Mouse (Mus musculus): ENCODE measurements around the gene Krt9.
"Not testable (repeated sequence)": the region's sequence is repeated elsewhere in the genome, so short reads cannot be mapped to it uniquely, and the experiment has no call there.

The Krt9 gene

GRCm38 (mm10) chr11:100192992-100193391 is at the start of gene Krt9:
Gene Krt9, minus strand, starts transcription at chr11:100193246.
- no peak for DNase-seq (ENCODE audit: low spot score in 2 of 2)

DNA sequence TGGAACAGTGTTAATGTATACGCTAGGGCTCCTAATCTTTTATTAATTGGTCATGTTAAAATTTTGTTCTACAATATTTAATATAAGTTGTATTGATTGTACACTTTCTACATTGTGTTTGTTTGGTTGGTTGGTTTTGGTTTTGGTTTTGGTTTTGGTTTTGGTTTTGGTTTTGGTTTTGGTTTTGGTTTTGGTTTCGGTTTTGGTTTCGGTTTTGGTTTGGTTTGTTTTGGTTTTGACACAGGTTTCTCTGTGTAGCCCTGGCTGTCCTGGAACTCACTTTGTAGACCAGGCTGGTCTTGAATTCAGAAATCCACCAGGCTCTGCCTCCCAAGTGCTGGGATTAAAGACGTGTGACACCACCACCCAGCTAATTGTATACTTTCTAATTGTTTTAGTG is 47.2 kb upstream of the Krt9 start:
- not testable (repeated sequence) for DNase-seq (ENCODE audit: low spot score in 2 of 2)

DNA sequence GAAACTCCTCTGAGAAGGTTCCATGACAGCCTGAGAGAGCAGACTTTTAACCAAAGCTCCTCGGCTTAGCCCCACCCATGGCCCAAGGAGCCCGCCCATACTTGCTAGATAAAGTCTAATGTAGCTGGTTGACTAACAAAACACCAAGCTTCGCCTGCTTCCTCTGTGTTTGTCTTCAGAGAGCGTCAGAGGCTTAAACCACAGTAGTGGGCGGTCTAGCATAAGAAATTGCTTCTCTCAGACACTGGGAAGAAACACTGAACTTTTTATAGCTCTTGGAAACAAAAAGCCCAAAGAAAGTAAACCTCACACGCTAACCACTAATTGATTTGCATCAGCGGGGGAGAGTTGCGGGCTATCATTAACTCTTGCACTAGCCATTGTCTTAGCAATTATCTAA is 28.7 kb upstream of the Krt9 start:
- DNase-seq (ENCODE audit: low spot score in 2 of 2) = no peak

- no peak for DNase-seq (ENCODE audit: low spot score in 2 of 2)
Measured at GRCm38 (mm10) chr11:100219304-100219703, 26.3 kb upstream of the Krt9 start.

GRCm38 (mm10) chr11:100208542-100208941 is 15.5 kb upstream of the Krt9 start:
- no peak for DNase-seq (ENCODE audit: low spot score in 2 of 2)

- DNase-seq (ENCODE audit: low spot score in 2 of 2) = no peak
Measured at GRCm38 (mm10) chr11:100207498-100207897, 14.5 kb upstream of the Krt9 start, which contains the start of gene Krt14. Gene Krt14, minus strand, starts transcription at chr11:100207548.

DNA sequence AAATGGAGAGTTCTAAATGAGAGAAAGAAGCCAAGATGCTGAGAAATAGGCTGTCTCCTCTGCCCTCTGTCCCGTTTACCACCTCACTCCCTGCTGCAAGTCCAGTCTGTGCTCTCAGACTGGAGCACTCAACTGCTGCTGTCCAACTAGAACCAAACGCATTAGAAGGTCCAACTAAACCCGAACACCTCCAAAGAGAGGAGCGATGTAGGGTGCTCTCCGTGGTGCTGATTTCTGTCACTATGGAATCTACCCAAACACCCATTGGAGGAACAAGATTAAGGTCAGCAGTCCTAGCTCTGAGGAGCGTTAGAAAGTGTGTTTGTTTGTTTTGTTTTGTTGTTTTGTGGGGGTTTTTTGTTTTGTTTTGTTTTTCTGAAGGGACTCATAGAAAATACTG is 10.4 kb upstream of the Krt9 start:
- no peak for DNase-seq (ENCODE audit: low spot score in 2 of 2)

- DNase-seq (ENCODE audit: low spot score in 2 of 2) = no peak
Measured at GRCm38 (mm10) chr11:100202906-100203305, 9.9 kb upstream of the Krt9 start.

DNA sequence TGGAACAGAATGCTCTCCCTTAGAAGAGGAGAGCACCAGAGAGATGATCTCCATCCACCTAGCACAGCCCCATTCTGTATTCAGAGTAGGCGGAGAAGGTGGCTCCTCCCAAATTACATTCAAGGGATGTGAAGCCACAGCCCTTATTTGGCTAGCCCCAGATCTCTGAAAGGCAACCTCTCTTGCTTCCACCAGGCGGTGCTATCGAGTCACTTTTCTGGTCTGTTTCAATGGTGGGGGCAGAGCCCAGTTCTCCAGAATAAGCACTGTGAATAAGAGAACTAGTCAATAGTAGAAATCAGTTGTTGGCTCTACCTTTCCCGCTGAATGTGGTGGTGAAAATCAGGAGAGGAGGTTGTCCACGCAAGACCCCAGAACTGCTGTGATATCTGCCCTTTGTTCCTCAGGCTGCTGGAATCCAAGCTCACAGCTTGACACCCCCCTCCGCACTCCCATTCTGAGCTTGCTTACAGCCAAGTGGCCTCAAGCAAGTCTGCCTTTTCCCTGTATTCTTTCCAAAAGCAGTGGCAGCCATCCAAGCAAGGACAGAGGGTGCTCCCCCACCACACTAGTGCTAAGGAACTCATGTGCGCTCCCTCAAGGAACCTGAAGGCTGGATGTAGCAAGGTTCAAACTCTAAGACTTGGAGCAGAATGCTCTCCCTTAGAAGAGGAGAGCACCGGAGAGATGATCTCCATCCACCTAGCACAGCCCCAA is 7.2 kb upstream of the Krt9 start:
- DNase-seq (ENCODE audit: low spot score in 2 of 2) = no peak

DNA sequence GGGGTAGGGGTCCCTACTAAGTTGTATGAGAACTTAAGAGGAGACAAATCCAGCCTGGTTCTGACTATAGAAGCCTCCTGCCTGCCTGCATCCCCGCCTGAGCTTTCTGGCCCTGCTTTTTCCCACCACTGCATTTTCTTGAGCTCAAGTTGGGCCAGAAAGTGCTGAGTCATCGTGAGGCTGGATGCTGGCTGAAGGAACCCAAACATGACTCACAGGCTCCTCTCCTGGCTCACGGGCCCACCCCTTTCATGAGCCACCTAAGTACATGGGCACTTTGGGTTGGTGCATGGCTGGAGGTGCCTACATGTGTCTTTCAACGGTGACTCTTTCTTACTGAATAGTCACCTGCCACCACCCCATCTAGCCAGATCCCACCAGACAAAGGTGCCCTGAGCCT is 5.6 kb upstream of the Krt9 start:
- DNase-seq (ENCODE audit: low spot score in 2 of 2) = no peak

GRCm38 (mm10) chr11:100191820-100192219 is 1.2 kb downstream of the Krt9 start:
- no peak for DNase-seq (ENCODE audit: low spot score in 2 of 2)

DNA sequence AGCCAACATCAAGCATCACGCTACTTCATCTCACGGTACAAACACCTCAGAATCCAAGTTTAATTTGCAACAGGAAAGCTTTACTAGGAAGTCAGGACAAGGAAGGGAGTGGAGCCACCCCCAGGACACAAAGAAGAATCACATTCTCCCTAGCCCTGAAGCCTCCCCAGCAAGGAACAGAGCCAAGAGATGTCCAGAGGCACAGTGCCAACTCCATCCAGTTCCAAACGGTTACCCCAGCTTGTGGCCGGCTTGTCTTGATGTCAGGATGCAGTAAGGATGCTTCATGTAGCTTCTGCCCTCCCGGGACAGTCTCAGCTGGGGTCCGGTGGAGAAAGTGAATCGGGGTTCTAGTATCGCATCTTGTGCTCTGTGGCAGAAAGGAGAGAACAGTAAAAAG is 6.3 kb downstream of the Krt9 start:
- no peak for DNase-seq (ENCODE audit: low spot score in 2 of 2)

GRCm38 (mm10) chr11:100181725-100182124 is 11.3 kb downstream of the Krt9 start:
- no peak for DNase-seq (ENCODE audit: low spot score in 2 of 2)

DNA sequence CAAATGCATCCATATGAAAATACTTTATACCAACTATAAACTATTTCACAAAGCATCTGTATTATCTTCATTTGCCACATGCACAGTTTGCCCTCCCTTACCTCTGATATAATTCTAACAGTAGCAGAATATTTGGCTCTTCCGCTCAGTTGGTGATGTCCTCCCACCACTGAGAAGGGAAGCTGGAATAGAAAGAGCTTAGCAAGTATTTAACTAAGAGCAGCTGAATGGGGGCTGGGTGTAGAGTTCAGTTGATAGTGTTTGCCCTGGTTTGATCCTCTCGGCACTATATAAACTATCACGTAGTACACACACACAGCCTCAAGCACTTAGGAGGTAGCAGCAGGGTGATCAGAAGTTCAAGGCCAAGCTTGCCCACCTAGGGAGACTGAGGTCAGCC is 13.8 kb downstream of the Krt9 start:
- no peak for DNase-seq (ENCODE audit: low spot score in 2 of 2)

- no peak for DNase-seq (ENCODE audit: low spot score in 2 of 2)
Measured at GRCm38 (mm10) chr11:100178307-100178706, 14.7 kb downstream of the Krt9 start.

GRCm38 (mm10) chr11:100176791-100177190 is 16.3 kb downstream of the Krt9 start:
- no peak for DNase-seq (ENCODE audit: low spot score in 2 of 2)

DNA sequence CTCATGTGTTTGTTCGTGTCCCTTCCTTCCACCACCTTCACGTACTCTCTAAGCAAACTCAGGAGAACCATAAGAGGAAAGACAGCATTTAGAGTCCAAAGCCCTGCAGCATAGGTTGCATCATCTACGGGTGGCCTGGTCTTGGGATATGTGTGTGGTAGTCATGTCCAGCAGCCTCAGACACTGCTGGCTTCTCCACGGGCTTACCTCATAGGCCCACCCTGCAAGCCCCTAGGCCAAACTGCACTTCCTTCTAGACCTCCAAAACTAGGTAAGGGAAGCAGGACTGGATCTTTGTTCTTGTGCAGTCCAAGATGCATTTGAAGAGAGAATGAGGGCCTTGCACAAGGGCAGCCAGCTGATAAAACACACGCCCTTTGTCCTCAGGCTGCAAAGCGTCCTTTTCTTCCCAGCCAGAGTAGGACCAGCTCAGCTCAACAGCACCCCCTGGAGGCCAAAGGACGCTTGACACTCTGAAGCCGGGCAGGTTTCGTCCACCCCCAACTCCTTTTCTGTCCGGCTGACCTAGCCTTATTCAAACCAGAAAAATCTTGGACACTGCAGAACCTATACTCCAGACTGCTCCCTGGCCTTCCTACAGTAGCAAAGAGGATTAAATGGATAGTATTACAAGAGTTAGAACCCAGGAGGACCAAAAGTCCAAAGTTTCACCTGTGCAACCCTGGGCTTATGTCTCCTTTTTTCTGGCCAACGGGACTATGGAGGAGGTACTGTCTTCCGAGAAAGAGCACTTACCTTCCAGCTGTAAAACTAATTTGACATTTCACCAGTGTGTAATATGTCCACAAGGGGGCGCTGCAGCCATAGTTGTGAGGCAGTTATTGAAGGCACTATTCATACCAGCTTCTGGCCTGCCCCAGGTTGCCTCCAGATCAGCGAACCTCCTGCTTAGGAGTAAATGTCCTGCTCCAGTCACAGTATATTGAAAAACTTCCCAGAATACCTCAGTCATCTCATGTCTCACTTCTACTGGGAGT is 24.0 kb downstream of the Krt9 start:
- DNase-seq (ENCODE audit: low spot score in 2 of 2) = peak; percentile 62 to 88

- peak; percentile 76 to 86 for DNase-seq (ENCODE audit: low spot score in 2 of 2)
Measured at GRCm38 (mm10) chr11:100168071-100168470, 25.0 kb downstream of the Krt9 start.

DNA sequence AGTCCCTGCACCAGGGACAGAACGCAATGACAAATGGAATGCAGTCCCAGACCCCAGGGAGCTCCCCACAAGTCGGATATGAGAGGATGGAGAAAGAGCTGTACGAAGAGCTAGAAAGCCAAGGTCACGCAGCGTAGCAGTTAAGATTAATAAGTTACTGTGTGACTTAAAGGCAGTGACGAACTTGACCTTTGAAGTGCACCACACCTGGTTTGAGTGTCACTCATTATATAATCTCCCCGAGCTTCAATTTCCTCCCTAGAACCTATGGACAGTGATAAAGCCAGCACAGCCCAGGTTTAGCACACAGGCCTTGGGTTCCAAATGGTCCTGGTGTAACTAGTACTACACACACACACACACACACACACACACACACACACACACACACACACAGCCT is 28.7 kb downstream of the Krt9 start:
- no peak for DNase-seq (ENCODE audit: low spot score in 2 of 2)

GRCm38 (mm10) chr11:100157908-100158477 is 35.1 kb downstream of the Krt9 start:
- DNase-seq (ENCODE audit: low spot score in 2 of 2) = no peak

- no peak for DNase-seq (ENCODE audit: low spot score in 2 of 2)
Measured at GRCm38 (mm10) chr11:100157331-100157730, 35.7 kb downstream of the Krt9 start.

DNA sequence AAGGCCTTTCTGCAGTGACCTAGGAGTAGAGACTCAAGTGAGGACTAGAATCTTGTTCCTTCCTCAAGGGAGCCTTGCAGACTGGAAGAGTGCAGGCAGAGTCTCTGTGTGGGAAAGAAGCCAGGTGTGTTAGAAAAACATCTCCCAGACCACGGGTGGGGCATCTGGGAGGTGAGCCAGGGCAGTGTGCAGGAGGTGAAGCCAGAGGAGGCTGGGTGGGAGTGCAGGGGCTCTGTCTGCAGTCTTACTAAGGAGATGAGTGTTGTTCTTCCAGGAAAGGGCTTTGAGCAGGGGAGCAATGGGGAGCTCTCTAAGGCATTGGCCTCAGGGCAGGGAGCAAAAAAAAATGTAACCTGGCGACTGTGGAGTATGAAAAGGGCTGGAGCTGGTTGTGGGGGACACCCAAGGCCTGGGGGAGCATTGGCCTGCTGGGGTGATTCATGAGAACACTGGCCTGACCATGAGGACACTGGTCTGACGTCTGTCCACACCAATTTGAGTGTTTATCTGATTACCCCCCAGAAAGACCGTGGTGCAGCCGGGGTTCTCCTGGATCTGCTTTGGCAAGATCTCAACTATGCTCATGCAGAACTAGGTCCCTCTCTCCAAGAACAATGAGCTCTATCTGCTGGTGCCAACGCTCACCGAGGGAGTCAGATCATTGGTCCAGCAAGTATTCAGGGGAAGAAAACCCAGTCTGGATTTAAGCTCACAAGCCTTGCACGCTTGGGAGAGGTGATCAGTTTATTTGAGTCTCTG is 37.4 kb downstream of the Krt9 start:
- no peak for DNase-seq (ENCODE audit: low spot score in 2 of 2)
